Mouse (Mus musculus) layer of hippocampus, postnatal 36 days (tissue): Measurements from ENCODE around the gene Ovol3. TPM values are rescaled to one million over a fixed set of nuclear protein-coding genes. Genes with fewer than 3 reads are reported as not detected.
"Not testable (repeated sequence)": the region's sequence is repeated elsewhere in the genome, so short reads cannot be mapped to it uniquely, and the experiment has no call there.

Experiments used
- DNase-seq, 2 experiments: peaks; one replicate each; pipeline ENCODE4 v3.0.0; 2022
- total RNA-seq, 2 experiments: library from RNA; stranded (reverse); gene quantifications; 2 replicates each; pipeline ENCODE4 v1.2.3; 2021

Gene Ovol3
- total RNA-seq, 2 experiments from 2014 or later: not detected

- no peak for DNase-seq
These were observed 13.3 kb downstream of the Ovol3 start for GRCm38 (mm10) chr7:30222205-30222604.

DNA sequence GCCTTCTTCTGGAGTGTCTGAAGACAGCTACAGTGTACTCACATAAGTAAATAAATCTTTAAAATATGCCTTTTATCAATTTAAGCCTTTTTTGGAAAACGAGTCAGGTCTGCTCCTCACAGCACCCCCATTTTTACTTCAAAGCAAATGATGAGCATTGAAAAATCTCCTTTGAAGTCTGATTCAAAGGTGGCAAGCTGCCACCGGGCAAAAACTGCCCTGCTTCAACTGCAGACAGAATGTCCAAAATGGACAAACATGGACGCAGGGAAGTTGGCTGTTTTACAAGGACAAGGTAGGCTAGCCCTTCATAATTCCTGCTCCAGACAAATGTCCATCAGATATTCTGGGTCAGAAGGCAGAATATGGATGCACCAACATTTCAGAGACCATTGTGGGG lies 14.1 kb downstream of the Ovol3 start:
- DNase-seq: no peak

DNA sequence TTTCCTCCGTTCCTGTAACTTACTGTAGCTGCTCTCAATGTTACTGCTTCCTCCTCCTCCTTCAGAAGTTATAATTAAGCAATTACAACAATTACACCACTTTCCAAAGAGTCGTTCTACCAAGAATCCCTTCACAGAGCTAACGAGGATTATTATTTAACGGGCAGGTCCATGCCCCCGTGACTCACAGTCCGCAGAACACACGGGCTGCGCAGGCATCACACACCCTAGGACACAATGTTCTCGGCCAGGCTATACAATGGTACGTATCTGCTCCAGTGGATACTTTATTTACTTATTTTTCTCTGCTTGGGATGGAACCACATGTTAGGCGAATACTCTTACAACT lies 15.5 kb downstream of the Ovol3 start:
- no peak for DNase-seq

DNA sequence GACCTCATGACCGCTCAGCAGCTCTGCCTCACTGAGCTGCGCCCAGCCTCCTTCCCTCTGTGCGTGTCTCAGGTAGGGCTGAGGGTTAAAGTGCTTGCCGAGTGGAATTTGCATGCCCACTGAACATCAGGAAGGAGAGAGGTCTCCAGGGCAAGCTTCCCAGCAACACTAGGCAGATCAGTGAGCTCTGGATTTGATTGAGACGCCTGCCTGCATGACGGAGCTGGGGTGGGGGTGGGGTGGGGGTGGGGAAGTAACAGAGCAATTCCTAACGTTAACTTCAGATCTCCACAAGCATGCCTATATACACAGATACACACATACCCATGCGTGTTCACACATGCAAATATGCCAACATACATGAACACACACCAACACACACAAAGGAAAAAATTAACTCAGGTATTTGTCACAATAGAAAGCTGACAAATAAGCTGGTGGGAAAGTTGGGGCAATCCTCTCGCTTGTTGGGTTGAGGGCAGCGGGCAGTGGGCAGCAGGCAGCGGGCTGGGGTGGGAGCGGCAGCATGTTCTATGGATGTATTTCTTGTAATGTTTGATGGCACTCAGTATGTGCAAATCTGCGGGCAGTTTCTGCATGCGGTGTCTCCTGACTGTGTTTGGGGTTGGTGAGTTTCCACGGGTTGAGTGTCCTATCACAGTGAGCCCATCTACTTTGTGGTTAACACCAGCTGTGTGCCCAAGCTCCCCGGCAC lies 16.1 kb downstream of the Ovol3 start:
- DNase-seq: no peak

GRCm38 (mm10) chr7:30217277-30217676 lies 18.2 kb downstream of the Ovol3 start:
- no peak for DNase-seq

GRCm38 (mm10) chr7:30216723-30217151 lies 18.8 kb downstream of the Ovol3 start:
- DNase-seq: peak in 1 of 2 experiments; percentile 56

GRCm38 (mm10) chr7:30215875-30216274 lies 19.6 kb downstream of the Ovol3 start:
- DNase-seq: no peak

GRCm38 (mm10) chr7:30213881-30214280 lies 21.6 kb downstream of the Ovol3 start:
- DNase-seq: no peak

DNA sequence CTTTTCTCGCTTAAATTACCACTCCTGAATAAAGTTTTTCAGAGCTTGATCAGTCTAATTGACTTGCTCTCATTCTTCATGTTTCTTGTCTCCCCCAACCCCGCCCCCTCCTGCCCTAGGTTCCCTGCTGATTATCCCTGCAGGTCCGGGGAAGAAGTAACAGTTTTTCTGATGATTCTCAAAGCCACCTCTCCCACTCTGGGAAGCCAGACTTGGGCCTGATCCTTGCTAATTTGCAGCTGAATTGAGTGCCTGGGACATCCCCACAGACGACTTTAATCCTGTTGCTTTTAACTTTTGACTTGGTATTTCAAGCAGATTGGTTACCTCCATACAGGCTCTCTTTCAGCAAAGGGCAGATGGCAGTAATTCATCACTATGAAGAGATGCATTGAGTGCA lies 24.5 kb downstream of the Ovol3 start:
- no peak for DNase-seq

DNA sequence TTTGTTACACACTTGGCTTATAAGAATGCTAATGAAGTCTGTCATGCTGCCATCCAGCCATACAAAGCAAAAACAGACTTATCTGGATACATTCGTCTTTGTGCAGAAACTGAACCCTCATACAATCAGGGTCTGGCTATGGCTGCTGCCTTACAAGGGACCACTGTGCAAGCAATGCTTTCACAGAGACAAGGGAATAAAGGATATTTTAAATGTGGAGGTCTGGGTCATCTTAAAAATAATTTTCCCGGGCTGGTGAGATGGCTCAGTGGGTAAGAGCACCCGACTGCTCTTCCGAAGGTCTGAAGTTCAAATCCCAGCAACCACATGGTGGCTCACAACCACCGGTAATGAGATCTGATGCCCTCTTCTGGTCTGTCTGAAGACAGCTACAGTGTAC lies 29.2 kb downstream of the Ovol3 start:
- not testable (repeated sequence) for DNase-seq

DNA sequence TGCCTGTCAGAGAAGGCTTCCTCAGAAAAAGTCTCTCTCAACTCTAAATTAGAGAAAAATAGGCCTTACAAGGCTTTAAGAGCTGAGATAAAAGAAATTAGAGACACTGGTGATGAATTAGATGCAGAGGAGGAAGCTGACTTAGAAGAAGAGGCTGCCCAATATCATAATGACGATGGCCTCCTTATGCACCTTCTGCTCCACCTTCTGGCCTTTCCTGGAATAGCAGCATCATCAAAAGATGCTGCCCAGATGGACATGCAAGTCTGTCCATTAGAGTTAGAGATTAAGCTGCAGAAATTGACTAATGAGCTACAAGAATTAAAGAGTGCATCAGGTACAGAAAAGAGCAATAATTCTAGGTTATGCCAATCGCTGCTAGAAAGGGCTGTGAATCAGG lies 30.1 kb downstream of the Ovol3 start:
- DNase-seq: no peak

GRCm38 (mm10) chr7:30204380-30204779 lies 31.1 kb downstream of the Ovol3 start:
- no peak for DNase-seq

- no peak for DNase-seq
These were observed 32.4 kb downstream of the Ovol3 start for GRCm38 (mm10) chr7:30202895-30203690.

DNA sequence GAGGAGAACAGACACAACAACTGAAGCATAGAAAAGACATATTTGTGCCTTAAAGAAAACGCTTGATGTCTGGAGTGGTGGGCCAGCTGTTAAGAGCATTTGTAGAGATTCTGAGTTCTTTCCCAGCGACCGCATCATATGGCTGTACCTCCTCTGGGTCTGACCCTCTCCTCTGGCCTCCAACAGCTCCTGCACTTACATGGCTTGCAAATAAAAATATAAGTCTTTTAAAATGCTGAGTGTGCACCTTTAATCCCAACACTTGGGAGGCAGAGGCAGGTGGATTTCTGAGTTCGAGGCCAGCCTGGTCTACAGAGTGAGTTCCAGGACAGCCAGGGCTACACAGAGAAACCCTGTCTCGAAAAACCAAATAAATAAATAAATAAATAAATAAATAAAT lies 34.9 kb downstream of the Ovol3 start:
- not testable (repeated sequence) for DNase-seq

DNA sequence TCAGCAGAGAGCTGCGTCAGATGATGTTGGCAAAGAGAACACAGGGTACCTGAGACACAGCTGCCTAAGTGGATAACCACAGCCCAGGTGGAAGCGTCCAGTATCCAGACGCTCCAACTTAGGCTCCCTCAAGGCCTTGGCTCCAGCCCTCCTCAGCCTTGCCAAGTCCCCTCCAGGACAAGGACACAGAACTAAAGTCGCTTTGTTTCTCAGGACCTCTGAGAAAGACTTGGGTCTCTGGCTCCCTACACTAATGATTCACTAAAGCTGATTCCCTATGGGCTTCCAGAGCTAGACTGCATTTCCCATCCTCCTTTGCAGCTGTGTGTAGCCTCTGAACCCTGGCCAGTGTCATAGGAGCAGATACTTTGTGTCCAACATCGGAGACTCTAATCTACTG lies 35.3 kb downstream of the Ovol3 start:
- DNase-seq: no peak

DNA sequence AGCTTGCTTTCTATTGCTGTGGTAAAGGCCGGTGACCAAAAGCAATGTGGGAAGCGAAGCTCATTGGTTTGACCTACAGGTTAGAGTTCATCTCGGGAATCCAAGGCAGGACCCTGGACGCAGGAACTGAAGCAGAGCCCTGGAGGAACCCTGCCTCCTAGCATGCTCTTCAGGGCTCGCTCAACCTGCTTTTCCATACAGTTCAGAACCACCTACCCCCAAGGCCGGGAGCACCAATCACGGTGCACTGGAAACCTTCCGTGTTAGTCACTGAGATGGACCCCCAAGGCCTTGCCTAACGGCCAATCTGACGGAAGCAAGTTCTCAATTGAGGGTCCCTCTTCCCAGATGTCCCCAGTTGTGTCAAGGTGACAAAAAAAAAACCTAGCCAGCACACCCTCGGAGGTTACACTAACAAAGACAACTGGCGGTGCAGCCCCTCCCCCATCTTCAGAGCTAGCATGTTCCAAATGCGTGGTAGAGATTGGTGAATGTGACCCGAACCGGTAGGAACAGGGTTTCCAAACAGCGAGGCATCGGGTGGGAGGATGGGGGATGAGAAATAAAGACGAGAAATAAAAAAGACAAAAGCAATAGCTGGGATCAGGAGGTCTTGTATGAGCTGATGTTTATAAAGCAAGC lies 35.9 kb downstream of the Ovol3 start:
- DNase-seq: no peak

- DNase-seq: peak in 1 of 2 experiments; percentile 61
These were observed 37.0 kb downstream of the Ovol3 start, which contains the start of gene Capns1 for GRCm38 (mm10) chr7:30198481-30198971. Gene Capns1 (minus strand): TSS chr7:30198811.

DNA sequence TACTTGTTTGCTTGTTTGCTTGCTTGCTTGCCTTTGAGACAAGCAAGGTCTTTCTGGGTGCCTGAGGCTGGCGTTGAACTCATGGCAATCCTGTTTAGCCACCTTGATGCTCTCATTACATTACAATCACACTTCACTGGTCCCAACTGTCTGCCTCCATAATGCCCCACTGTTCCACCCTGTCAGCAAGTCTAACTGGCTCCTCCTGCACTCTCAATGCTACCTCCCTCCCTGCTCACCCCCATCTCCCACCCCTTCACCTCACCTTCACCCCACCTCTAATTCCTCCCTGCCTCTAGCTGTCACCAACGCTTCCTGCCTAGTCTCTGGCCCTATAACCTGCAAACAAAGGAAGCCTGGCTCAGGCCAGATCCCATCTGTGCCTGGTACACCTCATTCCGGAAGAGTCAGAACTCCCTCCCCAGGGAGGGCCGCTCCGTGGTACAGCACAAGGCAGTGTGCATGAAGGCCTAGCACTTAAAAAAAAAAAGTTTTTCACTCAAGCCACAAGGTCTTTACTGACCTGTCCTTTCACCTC lies 37.9 kb downstream of the Ovol3 start:
- no peak for DNase-seq

DNA sequence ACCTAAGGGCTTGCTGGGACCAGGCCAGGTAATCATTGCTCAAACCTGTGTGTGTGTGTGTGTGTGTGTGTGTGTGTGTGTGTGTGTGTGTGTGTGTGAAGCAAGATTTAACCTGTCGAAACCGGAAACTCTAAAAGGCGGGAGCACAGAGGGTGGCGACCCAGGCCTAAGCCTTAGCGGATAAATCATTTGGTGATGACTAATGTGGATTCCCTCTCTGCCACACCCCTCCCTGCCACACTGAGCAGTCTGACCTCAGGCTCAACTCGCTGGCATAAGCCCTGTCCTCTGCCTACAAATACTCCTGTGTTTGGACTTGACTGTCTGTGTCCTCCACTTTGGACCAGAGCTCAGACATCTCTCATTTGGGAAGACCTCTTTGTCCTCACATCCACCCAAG lies 39.4 kb downstream of the Ovol3 start:
- DNase-seq: no peak

- no peak for DNase-seq
These were observed 40.1 kb downstream of the Ovol3 start for GRCm38 (mm10) chr7:30195461-30195860.

GRCm38 (mm10) chr7:30194884-30195283 lies 40.6 kb downstream of the Ovol3 start:
- peak; percentile 93 for DNase-seq

DNA sequence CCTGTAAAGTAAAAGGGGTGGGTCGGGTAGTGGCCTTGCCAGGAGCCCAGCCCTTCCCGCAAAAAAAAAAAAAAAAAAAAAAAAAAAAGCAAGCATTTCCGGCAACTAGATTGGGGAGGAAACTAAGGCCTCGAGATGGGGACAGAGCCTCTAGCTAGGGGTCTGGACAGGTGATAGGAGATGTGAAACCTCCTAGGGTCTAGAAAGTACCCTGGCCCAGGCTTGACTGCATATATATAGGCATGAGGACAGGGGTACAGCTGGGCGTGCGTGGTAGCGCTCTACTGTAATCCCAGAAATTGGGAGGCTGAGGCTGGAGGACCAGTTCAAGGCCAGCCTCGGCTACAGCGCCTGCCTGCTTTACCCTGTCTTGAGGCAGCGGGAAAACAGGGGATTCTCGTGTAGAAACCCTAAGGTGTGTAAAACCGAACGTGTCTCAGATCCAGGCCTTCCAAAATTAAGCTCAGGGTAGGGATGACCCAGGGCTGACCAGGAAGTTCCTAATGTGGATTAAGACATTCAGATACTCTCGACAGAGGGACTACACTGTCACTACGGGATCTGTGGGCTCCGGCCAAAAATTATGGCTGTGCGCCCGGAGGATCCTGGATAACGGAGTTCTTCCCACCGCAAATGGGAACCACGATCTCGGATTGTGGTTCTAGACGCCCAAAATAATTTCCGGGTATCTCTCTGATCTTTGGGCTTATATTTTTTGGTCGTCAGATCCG lies 41.3 kb downstream of the Ovol3 start:
- DNase-seq: peak; percentile 38 to 42
